Mouse (Mus musculus) lung, adult 18-20 months (tissue): ENCODE results near the gene Ppy.

Experiments used
- DNase-seq, 2 experiments: peaks; one replicate each; pipeline ENCODE4 v3.0.0; 2022; ENCODE audit warnings: mixed read lengths in 2 of 2

Gene Ppy

GRCm38 (mm10) chr11:102101219-102101618 is at the start of gene Ppy:
Ppy (minus strand) TSS chr11:102101319.
- DNase-seq: no peak

- no peak for DNase-seq
Measured at GRCm38 (mm10) chr11:102147213-102147989, 46.3 kb upstream of the Ppy start.

GRCm38 (mm10) chr11:102146531-102146930 is 45.4 kb upstream of the Ppy start:
- no peak for DNase-seq

- DNase-seq: no peak
Measured at GRCm38 (mm10) chr11:102146005-102146404, 44.9 kb upstream of the Ppy start.

- no peak for DNase-seq
Measured at GRCm38 (mm10) chr11:102145471-102146001, 44.4 kb upstream of the Ppy start, which contains the start of gene Nags. Nags (plus strand) TSS chr11:102145513.

GRCm38 (mm10) chr11:102144957-102145470 is 43.9 kb upstream of the Ppy start:
- DNase-seq: no peak

- no peak for DNase-seq
Measured at GRCm38 (mm10) chr11:102142355-102142754, 41.2 kb upstream of the Ppy start.

DNA sequence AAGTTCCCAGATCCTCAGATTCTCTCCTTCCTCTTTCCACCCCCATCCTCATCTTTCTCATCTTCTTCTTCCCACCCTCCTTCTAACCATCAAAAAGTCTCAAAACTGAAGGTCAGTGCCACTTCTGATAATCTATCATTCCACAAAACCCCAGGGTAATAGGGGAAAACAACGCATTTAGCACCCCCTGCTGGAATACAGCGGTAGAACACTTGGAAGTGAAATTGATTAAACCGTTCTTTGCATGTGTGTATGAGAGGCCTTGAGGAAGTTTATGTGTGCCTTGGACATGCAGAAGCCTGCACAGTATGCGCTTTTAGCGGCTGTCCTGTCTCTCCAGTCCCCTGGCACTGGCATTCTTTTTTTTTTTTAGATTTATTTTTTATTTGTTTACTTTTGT is 39.4 kb upstream of the Ppy start:
- DNase-seq: peak; percentile 17 to 55

- DNase-seq: peak; percentile 46 to 58
Measured at GRCm38 (mm10) chr11:102138447-102138740, 37.3 kb upstream of the Ppy start.

- no peak for DNase-seq
Measured at GRCm38 (mm10) chr11:102137625-102138446, 36.7 kb upstream of the Ppy start.

DNA sequence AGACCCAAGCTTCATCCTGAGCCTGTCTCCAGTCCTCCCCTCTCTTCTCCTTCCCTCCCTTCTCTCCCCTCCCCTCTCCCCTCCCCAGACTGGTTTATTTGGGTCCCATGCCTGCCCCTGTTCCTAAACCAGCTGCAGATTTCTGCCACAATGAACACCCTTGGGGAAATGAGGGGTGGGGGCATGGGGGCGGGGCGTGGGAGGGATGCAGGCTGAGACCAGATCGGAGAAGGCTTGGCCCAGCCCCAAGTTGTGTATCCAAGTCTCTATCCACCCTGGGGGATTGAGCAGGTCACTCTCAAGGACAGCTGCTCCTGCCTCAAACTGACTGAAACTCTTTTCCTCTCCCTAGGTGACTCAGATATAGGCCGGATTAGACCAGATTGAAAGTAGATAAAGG is 33.4 kb upstream of the Ppy start:
- DNase-seq: no peak

- no peak for DNase-seq
Measured at GRCm38 (mm10) chr11:102117386-102117785, 16.3 kb upstream of the Ppy start.

- DNase-seq: no peak
Measured at GRCm38 (mm10) chr11:102116241-102116640, 15.1 kb upstream of the Ppy start.

GRCm38 (mm10) chr11:102111576-102111975 is 10.5 kb upstream of the Ppy start:
- no peak for DNase-seq

DNA sequence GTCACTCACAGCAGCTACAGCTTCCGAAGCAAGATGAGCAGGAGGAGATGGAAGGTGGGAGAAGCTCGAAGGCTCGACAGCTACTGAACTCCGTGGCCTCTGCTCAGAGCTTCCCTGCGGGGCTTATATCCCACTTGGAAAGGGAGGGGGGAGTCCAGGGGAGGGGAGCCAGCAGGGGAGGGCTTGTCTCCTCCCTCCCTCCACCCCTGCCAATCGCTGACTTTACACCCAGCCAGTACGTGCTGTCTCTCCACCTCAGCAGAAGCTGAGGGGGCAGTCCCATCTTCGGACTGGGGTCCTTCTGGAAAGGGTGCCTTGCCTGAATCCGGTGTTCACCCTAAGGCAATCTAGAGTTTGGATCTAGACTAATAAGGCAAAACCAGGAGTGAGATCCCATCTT is 6.6 kb upstream of the Ppy start, which contains the start of gene Pyy:
Gene Pyy (minus strand): TSS at position 101 of the 400 bp plus-strand sequence.
- no peak for DNase-seq

- no peak for DNase-seq
Measured at GRCm38 (mm10) chr11:102106911-102107310, 5.8 kb upstream of the Ppy start.

DNA sequence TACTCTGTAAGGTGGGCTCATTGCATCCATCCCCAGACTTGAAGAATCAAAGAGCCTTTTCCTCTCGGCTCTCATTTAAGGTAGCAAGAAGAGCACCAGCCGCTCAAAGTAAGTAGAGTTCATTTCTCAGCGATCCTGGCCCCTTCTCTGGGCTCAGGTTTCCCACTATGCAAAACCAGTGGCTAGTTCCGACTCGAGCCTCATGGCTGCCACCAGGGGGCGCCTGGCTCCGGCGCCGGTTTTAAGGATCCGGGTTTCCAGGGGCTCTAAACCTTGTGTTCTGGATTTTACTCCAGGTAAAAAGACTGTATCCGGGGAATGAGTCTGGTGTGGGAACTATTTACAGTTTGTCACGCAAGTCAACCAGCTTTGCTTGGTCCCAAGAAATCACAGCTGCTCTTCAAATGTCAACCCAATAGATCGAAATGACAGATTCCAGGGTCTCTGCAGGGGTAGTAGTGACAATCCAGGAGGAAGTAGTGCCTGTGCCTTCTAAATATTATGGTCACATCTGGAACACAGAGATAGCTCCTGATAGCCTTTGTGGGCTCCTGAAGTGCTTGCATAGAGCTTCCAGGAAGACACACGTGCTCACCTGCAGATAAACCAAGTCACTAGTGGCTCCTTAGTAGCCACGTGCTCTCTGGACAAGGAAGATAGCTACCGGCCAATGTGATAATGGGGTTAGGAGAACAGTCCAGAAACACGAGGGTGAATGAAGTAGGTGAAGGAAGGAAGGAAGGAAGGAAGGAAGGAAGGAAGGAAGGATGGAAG is 1.6 kb upstream of the Ppy start:
- DNase-seq: peak; percentile 31 to 42

- DNase-seq: peak; percentile 61 to 77
Measured at GRCm38 (mm10) chr11:102096887-102097391, 4.2 kb downstream of the Ppy start.

GRCm38 (mm10) chr11:102096446-102096845 is 4.7 kb downstream of the Ppy start:
- no peak for DNase-seq

GRCm38 (mm10) chr11:102095676-102096075 is 5.4 kb downstream of the Ppy start:
- DNase-seq: no peak

- peak; percentile 58 to 59 for DNase-seq
Measured at GRCm38 (mm10) chr11:102089088-102089808, 11.9 kb downstream of the Ppy start.
